Mouse (Mus musculus) neural tube, embryonic 14.5 days (tissue): ENCODE data around the gene Bhlha15. TPM values are rescaled to one million over a fixed set of nuclear protein-coding genes. Genes with fewer than 3 reads are reported as not detected.

Experiments used
- ATAC-seq: fragments of 200-750 bp; cut with Nextera tagmentation; 2 replicates; pipeline ENCODE4 v1.8.0; 2017; ENCODE audit warnings: low read depth, mild to moderate bottlenecking, moderate TSS enrichment, moderate library complexity
- H3K27ac ChIP-seq: fragments of 300-500 bp; sonication (generic); 2 replicates; pipeline ENCODE4 v1.5.1; 2014; ENCODE audit warnings: low read depth, mild to moderate bottlenecking, control low read depth, low read length, moderate library complexity, mixed read lengths
- H3K27me3 ChIP-seq: fragments of 300-500 bp; sonication (generic); 2 replicates; pipeline ENCODE4 v1.6.1; 2014; ENCODE audit warnings: low read length; ENCODE audit not compliant: control insufficient read depth, insufficient read depth
- H3K36me3 ChIP-seq: fragments of 300-500 bp; sonication (generic); 2 replicates; pipeline ENCODE4 v1.6.1; 2014; ENCODE audit warnings: low read length, mixed read lengths; ENCODE audit not compliant: control insufficient read depth, insufficient read depth
- H3K4me1 ChIP-seq: fragments of 300-500 bp; sonication (generic); 2 replicates; pipeline ENCODE4 v1.6.1; 2014; ENCODE audit warnings: low read length; ENCODE audit not compliant: control insufficient read depth, insufficient read depth
- H3K4me2 ChIP-seq: fragments of 300-500 bp; sonication (generic); 2 replicates; pipeline ENCODE4 v1.6.1; 2014; ENCODE audit warnings: mild to moderate bottlenecking, low read depth, low read length, control low read depth
- H3K4me3 ChIP-seq: fragments of 300-500 bp; sonication (generic); 2 replicates; pipeline ENCODE4 v1.5.1; 2014; ENCODE audit warnings: low read depth, low read length, control low read depth, mixed read lengths
- H3K9ac ChIP-seq: fragments of 300-500 bp; sonication (generic); replicated peaks from 2 replicates; pipeline ENCODE4 v1.6.1; 2014; ENCODE audit warnings: low read depth, mild to moderate bottlenecking, control low read depth, low read length, mixed read lengths
- H3K9me3 ChIP-seq: fragments of 300-500 bp; sonication (generic); 2 replicates; pipeline ENCODE4 v1.6.1; 2016; ENCODE audit warnings: low read length; ENCODE audit not compliant: control insufficient read depth
- WGBS: fragments of 180-500 bp; shearing (Covaris S2); extraction: QIAGEN DNeasy Blood & Tissue Kit; methylation state at CpG from one replicate; pipeline ENCODE4 v1.1.7; 2014; 5-methylcytosine and 5-hydroxymethylcytosine counted together
- polyA plus RNA-seq: library from polyadenylated mRNA; unstranded; fragments of >200 nt; fragmentation: Nextera tagmentation; extraction: Ambion mirVana; gene quantifications from 2 replicates; pipeline ENCODE4 v1.2.1, GENCODE M21; 2014

Gene Bhlha15
- polyA plus RNA-seq, 1 experiment from 2014 or later = 0.28 TPM

DNA sequence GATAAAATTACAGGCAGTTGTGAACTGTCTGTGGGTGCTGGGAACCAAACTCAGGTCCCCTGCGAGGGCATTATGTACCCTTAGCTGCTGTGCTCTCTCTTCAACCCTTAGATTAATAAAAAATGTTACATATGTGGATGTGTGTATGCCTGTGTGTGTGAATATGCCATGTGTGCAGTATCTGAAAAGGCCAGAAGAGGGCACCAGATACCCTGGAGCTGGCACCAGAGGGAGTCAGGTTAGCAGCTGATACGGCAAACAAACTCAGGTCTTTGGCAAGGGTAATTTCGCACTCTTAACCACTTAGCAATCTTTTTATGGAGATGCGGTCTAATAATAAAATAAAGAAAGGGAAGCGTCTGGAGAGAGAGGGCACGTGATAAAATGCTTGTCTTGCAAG lies 12.3 kb downstream of the Bhlha15 start:
- Histone ChIP-seq H3K4me3 (no peak overlapping the region), H3K4me2 (no peak overlapping the region), H3K27ac (no peak overlapping the region), H3K27me3 (no peaks in the 10 kb centered on the region), H3K9me3 (no peaks in the 10 kb centered on the region), H3K9ac (no peak overlapping the region), H3K36me3 (peaks cover 63% of the 10 kb centered on the region), H3K4me1 (no peaks in the 10 kb centered on the region)
- no peak for ATAC-seq
- WGBS = 90% methylated on average over 6 of the region's 6 CpGs

DNA sequence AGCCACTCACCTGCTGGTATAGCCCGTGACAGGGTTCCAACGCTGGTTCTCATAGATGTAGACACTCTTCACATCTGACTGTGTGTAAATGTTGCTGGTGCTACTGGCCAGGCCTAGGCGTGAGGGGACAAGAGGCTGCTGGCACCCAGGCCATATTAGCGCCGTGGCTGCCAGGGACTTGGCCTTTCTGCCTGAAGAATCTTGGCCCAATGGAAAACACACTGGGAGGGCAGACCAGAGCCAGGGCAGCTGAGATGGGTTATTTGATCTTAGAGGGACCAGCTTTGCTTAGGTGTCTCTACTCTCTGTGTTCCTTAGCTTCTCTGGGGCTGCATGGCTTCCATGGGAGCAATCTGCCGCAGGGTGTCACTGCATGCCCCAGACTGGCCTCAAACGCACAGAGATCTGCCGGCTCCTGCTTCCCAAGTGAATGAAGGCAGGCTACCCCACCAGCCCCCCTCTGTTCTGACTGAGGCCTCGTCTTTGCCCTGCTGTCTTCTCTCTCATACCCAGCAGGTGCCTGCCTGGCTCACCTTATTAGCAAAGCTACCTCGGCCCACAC lies 13.4 kb downstream of the Bhlha15 start:
- no peak overlapping the region for H3K4me2 ChIP-seq
- H3K36me3 ChIP-seq = peaks cover 66% of the 10 kb centered on the region
- H3K4me1 ChIP-seq = no peaks in the 10 kb centered on the region
- no peak overlapping the region for H3K9ac ChIP-seq
- no peak overlapping the region for H3K4me3 ChIP-seq
- 92% methylated on average over 10 of the region's 10 CpGs for WGBS
- H3K27ac ChIP-seq = no peak overlapping the region
- H3K27me3 ChIP-seq = no peaks in the 10 kb centered on the region
- ATAC-seq = no peak
- no peaks in the 10 kb centered on the region for H3K9me3 ChIP-seq

DNA sequence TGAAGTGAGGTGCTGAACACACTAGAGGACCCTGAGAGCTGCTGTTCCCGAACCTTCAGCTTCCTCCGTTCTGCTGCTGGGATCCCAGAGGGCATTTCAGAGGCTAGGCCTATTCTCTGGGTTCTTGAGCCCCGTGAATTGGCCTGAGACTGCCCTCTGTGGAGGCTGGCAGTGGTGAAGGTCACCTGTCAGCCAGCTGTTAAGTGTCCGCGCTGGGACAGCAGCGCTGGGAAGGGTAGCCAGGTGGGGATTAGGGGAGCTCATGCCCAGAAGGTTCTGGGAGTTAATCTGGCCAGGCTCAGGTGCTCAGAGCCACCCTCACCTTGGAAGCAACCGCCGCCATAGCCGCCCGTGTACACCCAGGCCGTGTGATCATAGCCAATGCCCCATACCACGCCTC lies 14.2 kb downstream of the Bhlha15 start:
- Histone ChIP-seq H3K4me3 (no peak overlapping the region), H3K4me1 (no peaks in the 10 kb centered on the region), H3K27me3 (no peaks in the 10 kb centered on the region), H3K27ac (no peak overlapping the region), H3K36me3 (peaks cover 62% of the 10 kb centered on the region), H3K9ac (no peak overlapping the region), H3K9me3 (no peaks in the 10 kb centered on the region), H3K4me2 (no peak overlapping the region)
- ATAC-seq = no peak
- WGBS = 96% methylated on average over 12 of the region's 12 CpGs

DNA sequence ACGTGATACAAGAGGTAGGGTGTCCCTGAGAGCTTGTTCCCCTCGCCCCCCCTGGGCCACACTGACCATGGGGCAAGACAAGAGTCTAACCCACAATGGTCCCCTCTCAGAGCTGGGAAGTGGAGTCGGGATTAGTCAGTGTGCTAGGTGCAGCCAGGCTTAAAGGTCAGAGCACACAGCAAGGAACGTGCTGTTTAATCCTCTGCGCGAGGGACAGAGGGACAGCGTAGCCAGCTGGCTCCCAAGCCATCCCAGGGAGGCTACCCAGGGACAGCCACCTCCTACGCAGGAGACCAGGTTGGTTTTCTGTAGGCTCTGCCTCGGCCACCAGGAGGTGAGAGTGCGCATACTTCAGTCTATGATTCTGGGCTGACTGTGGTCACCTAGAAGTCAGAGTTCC lies 14.8 kb downstream of the Bhlha15 start:
- Histone ChIP-seq H3K9ac (no peak overlapping the region), H3K4me2 (no peak overlapping the region), H3K9me3 (no peaks in the 10 kb centered on the region), H3K27me3 (no peaks in the 10 kb centered on the region), H3K4me1 (no peaks in the 10 kb centered on the region), H3K4me3 (no peak overlapping the region), H3K27ac (no peak overlapping the region), H3K36me3 (peaks cover 58% of the 10 kb centered on the region)
- ATAC-seq = no peak
- 86% methylated on average over 10 of the region's 10 CpGs for WGBS

DNA sequence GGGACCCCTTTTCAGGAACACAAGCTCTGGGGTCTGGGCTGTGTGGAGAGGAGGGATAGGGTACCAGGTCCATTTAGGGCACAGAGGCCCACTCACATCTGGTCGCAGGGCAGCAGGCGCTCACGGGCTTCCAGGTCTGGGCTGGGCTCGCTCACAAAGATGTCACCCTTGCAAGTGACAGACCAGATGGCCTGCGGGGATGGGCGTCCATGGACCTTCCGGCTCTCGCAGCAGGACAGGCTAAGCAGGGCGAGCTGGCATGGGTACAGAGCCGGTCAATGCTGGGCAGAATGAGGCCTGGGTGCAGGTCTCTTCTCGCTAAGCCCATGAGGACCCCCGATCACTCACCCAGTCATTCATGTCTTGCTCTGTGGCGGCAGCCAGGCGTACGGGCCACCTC lies 16.0 kb downstream of the Bhlha15 start:
- Histone ChIP-seq H3K27ac (no peak overlapping the region), H3K9ac (no peak overlapping the region), H3K27me3 (no peaks in the 10 kb centered on the region), H3K4me2 (no peak overlapping the region), H3K36me3 (peaks cover 53% of the 10 kb centered on the region), H3K4me3 (no peak overlapping the region), H3K9me3 (no peaks in the 10 kb centered on the region), H3K4me1 (no peaks in the 10 kb centered on the region)
- WGBS = 91% methylated on average over 15 of the region's 15 CpGs
- ATAC-seq = no peak

DNA sequence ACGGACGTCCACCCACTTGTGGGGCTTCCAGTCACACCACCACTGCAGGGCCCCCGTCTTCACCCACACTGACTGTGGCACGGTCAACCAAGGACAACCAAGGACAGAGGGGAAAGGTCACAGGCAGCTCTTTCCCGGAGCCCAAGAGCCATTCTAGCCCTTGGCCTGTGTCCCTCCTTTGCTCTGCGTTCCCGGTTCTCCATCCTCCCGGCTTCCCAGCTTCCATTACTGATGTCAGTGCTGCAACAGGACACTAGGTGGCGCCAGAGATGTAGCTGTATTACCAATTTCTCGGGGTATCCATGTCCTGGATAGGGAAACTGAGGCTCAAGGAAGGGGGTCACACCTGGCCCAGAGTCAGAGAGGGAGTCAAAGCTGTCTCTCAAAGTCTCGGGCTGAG lies 17.4 kb downstream of the Bhlha15 start:
- Histone ChIP-seq H3K27ac (no peak overlapping the region), H3K4me2 (no peak overlapping the region), H3K9ac (no peak overlapping the region), H3K9me3 (no peaks in the 10 kb centered on the region), H3K27me3 (no peaks in the 10 kb centered on the region), H3K36me3 (peaks cover 55% of the 10 kb centered on the region), H3K4me3 (no peak overlapping the region), H3K4me1 (no peaks in the 10 kb centered on the region)
- no peak for ATAC-seq
- 47% methylated on average over 11 of the region's 11 CpGs for WGBS

DNA sequence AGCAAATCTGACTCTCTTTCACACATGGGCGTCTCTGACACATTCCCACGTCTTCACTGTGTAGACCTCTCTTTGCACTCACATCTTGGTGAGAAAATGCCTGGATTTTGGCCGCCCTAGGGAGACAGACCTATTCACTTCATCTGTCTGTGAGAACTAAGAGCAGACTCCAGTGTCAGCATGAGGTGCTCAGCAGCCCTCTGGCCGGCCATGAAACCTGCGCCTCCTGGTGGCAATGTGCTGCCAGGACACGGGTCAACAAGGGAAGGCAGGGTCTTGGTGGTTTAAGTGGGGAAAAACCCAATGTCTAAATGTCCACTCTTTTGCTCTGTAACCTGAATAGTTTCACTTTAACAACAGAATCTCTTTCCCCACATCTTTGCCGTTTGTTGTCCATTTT lies 24.4 kb downstream of the Bhlha15 start:
- H3K9me3 ChIP-seq = no peaks in the 10 kb centered on the region
- no peaks in the 10 kb centered on the region for H3K27me3 ChIP-seq
- H3K4me2 ChIP-seq = no peak overlapping the region
- ATAC-seq = no peak
- H3K4me3 ChIP-seq = no peak overlapping the region
- WGBS = 37% methylated on average over 7 of the region's 7 CpGs
- peaks cover 25% of the 10 kb centered on the region for H3K36me3 ChIP-seq
- H3K4me1 ChIP-seq = no peaks in the 10 kb centered on the region
- no peak overlapping the region for H3K9ac ChIP-seq
- H3K27ac ChIP-seq = no peak overlapping the region

DNA sequence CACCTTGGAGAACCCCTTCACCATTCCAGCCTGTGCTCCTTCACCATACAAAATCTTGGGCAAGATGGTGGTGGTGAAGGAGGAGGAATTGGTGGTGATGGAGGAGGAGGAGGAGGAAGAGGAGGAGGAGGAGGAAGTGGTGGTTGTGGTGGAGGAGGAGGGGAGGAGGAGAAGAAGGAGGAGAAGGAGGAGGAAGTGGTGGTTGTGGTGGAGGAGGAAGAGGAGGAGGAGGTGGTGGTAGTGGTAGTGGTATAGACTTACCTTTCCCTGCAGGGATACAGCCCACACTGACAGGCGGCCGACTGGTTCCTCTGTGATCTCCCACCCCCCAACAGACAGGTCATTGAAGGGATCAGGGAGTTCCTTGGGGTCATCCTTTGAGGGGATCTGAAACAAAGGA lies 25.9 kb downstream of the Bhlha15 start:
- WGBS = 95% methylated on average over 2 of the region's 2 CpGs
- no peak for ATAC-seq
- no peak overlapping the region for H3K4me3 ChIP-seq
- no peaks in the 10 kb centered on the region for H3K4me1 ChIP-seq
- H3K27me3 ChIP-seq = no peaks in the 10 kb centered on the region
- no peak overlapping the region for H3K4me2 ChIP-seq
- H3K9ac ChIP-seq = no peak overlapping the region
- no peaks in the 10 kb centered on the region for H3K9me3 ChIP-seq
- no peak overlapping the region for H3K27ac ChIP-seq
- peaks cover 19% of the 10 kb centered on the region for H3K36me3 ChIP-seq

DNA sequence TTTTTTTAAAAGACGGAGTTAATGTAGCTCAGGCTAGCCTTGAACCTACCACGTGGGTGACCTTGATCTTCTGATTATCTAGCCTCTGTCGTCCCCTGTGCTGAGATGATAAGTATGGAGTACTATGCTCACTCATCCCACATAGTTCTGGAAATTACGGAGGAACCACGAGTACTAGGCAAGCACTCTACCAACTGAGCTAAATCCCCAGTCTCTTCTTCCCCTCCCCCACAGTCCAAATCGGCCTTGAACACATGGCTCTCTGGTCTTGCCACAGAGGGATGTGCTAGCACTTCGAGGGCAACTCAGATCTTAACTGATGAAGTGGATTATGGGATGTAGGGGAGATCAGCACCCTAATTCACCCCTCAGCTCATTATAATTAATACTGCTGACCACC lies 28.0 kb downstream of the Bhlha15 start:
- no peak for ATAC-seq
- Histone ChIP-seq H3K9ac (no peak overlapping the region), H3K27me3 (no peaks in the 10 kb centered on the region), H3K4me3 (no peak overlapping the region), H3K4me2 (no peak overlapping the region), H3K9me3 (no peaks in the 10 kb centered on the region), H3K4me1 (peaks cover 9% of the 10 kb centered on the region; the same call in 1 of the 2 replicates), H3K36me3 (peaks cover 15% of the 10 kb centered on the region), H3K27ac (no peak overlapping the region)
- 93% methylated on average over 7 of the region's 7 CpGs for WGBS
